Mouse (Mus musculus): ENCODE data around the gene Zbp1.

The Zbp1 gene

DNA sequence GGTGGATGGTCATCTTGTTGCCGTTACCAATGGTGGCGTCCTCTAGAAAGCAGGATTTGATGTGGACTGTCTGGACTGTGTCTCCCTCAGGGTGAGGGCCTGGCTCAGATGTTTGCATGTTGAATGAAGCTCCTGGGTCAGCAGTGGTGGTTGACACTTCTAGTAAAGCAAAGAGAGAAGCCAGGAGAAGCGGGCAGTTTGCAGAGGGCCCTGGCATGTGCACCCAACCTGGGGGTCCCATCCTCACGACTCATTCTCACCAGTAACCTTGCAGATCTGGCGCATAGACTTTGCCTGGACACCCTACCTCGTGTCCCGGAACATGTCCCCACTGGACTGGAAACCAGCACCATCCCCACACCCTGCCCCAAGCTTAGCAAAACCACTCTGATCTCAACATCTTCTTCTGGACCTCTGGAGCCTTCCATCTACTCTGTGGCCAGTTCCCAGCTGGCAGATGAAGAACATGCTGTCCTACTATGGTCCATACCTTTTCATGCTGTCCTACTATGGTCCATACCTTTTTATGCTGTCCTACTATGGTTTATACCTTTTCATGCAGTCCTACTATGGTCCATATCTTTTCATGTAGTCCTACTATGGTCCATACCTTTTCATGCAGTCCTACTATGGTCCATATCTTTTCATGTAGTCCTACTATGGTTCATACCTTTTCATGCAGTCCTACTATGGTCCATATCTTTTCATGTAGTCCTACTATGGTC is 9.5 kb downstream of the Zbp1 start:
- no peak for DNase-seq

DNA sequence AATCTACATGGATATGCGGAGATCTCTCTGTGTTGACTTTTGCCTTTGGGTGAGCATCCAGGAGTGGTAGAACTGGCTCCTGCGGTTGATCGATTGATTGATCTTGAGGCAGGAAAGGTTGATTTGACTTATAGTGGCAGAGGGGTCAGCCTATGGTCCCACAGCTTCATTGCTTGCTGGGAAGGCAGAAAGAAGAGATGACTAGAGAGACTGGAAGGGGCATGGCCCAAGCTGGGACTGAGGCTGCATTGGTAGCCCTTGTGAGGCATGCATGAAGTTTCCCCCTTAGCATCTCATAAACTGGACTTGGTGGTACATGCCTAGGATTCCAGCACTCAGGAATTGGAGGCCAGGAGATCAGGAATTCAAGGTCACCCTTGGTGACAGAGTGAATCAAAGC is 11.7 kb downstream of the Zbp1 start:
- DNase-seq = no peak

- DNase-seq = no peak
These were observed 13.1 kb downstream of the Zbp1 start for GRCm38 (mm10) chr2:173205563-173206099.

GRCm38 (mm10) chr2:173204671-173205070 is 14.1 kb downstream of the Zbp1 start:
- no peak for DNase-seq

- no peak for DNase-seq
These were observed 15.0 kb downstream of the Zbp1 start for GRCm38 (mm10) chr2:173203726-173204125.

GRCm38 (mm10) chr2:173202924-173203689 is 15.6 kb downstream of the Zbp1 start:
- DNase-seq = no peak

- DNase-seq = no peak
These were observed 23.9 kb downstream of the Zbp1 start for GRCm38 (mm10) chr2:173194796-173195195.

GRCm38 (mm10) chr2:173187182-173187855 is 31.4 kb downstream of the Zbp1 start:
- DNase-seq = no peak

GRCm38 (mm10) chr2:173186047-173186943 is 32.4 kb downstream of the Zbp1 start:
- peak; percentile 90 for DNase-seq

GRCm38 (mm10) chr2:173185282-173185681 is 33.4 kb downstream of the Zbp1 start:
- DNase-seq = no peak

DNA sequence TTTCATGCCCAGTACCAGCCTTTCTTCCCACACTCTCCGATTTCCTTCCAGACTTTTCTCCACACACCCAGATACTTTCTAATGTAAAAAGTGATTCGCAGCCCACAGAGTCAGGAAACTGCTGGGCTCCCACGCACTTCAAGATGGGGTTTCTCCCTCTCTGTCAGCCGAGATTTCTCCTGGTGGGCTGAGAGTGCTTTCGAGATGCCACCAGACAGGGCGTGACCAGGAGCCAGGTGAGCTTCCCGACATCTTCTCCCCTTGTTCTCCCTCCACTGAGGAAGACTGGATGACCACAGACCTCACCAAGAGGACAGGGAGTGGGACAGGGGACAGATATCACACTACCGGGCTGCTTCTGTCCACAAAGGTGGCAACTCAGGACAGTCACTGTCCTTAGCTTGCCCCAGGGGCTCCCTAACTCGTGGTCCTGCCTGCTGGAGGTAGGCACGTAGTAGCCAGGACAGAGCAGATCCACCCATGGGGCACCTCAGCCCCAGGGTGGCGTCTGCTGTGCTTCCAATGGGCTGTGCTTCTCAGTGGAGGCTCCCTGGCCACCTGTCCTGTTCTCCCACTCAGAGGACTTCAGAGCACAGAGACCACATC is 34.1 kb downstream of the Zbp1 start:
- DNase-seq = no peak

GRCm38 (mm10) chr2:173183836-173184460 is 34.8 kb downstream of the Zbp1 start:
- peak; percentile 78 for DNase-seq

DNA sequence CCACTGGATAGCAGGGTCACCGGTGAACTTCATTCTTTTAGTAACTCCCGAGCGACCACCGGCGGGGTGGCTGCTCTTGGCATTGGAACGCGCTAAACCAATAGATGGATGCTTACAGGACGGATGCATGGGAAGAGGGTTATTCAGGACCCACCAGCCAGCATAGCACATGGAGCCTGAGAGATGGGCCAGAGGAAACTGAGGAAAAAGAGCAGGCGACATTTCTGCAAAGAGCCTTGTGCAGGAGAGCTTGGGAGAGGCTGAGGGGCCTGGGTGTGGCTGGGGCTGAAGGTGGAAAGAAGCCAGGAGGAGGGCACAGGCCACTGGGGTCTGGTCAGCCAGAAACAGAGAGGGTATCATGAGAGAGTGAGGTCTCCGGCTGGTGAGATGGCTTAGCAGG is 35.4 kb downstream of the Zbp1 start:
- DNase-seq = no peak

DNA sequence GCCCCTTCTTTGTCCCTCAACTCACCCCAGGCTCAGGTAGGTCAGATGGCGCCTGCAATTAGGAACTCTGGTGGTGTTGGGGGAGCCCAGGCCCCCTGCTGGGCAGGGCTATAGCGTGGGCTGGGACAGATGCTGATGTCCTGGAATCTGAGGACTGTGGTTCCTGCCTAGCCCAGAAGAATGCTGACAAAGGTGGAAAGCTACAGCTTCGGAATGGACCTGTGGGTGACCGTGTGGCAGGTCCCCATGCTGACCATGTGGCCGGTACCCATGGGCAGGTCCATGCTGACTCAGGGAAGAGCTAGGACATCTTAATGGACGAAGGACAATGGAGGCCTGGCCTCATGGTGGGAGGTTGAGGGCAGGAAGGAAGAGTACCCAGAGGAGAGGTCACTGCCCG is 35.9 kb downstream of the Zbp1 start:
- DNase-seq = no peak

DNA sequence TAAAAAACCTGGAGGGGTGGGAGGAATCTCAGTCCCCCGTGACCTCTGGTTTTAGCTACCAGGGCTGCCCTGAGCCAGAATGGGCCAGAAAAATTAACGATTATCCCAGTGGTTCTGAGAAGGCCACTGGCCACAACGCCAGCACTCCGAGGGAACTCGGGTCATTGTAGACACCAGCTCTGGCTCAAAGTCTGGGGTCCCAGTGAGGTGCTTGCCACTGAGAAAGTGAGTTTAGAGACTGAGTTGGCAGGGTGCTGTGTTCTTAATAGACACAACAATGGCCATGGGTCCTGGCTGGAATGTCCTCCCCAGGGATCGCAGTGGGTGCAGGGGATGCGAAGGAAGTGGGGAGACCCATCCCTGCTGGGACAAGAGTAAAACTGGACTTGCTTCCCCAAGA is 36.8 kb downstream of the Zbp1 start:
- no peak for DNase-seq

- DNase-seq = no peak
These were observed 37.2 kb downstream of the Zbp1 start for GRCm38 (mm10) chr2:173181486-173181885.

GRCm38 (mm10) chr2:173180721-173181388 is 37.9 kb downstream of the Zbp1 start:
- DNase-seq = no peak

DNA sequence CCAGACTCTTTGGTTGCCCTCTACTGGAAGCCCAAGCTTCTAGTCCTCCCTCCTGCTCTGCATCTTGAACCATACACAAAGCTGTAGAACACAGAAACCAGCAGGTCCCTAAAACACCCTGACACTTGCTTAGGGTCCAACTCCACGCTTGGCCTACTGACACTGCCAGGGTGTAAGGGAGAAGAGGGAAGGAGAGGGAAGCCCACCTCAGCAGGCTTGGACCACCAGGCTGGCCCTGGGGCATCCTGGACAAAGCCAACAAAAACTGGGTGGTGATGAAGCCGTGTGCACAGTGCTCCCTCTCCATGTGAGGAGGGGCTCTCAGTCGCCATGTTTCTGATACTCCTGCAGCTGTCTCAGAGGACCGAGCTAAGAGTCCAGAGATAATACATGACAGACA is 38.7 kb downstream of the Zbp1 start:
- DNase-seq = no peak

DNA sequence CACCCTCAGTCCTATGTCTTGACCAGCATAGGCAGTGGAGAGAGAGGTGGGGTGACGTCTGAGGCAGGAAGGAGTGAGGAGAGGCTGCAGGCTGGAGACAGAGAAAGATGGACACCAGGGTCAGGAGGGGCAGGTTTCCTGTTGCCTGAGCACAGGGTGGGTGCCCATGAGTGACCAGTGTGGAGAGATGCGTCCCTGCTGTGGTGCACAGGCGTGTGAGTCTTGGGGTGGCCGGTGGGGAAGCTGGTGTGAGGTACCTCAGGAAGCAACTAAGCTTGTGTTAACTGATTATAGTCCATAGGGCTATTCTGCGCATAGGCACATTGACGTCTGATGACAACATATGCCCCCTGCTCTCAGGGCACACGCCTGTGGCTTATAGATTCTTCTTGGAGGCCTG is 39.7 kb downstream of the Zbp1 start:
- no peak for DNase-seq

DNA sequence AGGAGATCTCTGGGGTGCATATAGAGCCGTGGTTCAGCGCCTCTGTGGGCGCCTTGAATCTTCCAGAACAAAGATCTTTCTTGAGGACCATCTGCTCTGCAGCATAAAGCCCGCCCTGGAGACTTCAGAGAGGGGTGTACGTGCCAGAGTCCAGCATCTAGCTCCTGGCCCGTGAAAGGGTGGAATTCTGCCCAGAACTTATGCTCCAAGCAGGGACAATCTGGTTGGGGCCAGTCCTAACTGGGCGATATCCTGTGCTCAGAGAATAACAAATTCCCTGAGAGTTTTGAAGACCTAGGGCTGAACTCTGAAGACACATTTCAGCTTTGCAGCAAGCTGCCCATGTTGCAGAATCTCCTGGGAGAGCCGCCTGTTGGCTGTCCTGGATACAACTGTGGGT is 40.8 kb downstream of the Zbp1 start:
- no peak for DNase-seq

GRCm38 (mm10) chr2:173177481-173177880 is 41.2 kb downstream of the Zbp1 start:
- DNase-seq = no peak

All from lung, postnatal 14 days (tissue).